Mouse (Mus musculus) cortical plate, adult 2 months (tissue): Measurements from ENCODE around the gene Tbc1d9.

ENCODE experiments used
- CTCF ChIP-seq: fragments of 200-500 bp; IDR thresholded peaks from 2 replicates; pipeline ENCODE4 v1.5.1; 2011; ENCODE audit warnings: mild to moderate bottlenecking, control low read depth, low read length; ENCODE audit not compliant: insufficient read depth; ENCODE audit errors: extremely low read depth
- POLR2A ChIP-seq: fragments of 200-500 bp; IDR thresholded peaks from 2 replicates; pipeline ENCODE4 v1.6.1; 2011; ENCODE audit warnings: mild to moderate bottlenecking, low read length, control low read depth; ENCODE audit not compliant: insufficient read depth; ENCODE audit errors: extremely low read depth

DNA sequence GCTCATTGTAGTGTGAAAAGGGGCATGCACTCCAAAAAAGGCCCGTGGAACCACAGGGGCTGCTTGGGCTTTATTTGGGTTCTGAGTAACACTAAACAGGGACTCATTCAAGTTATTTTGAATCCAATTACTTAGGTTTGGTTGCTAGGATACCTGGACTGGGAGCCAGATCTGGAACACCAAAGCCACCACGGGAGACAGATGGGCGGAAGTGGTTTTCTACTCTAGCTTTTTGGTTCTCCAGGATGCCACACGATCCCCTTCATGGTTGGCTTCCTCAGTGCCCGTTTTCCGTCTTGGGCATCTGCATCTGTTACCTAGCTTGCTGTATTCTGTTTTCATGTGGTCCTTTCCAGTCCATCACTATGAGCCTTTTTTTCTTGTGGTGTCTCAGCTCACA is 30.9 kb downstream of the Tbc1d9 start:
- TF ChIP-seq CTCF: no peak
- no peak for TF ChIP-seq POLR2A
